Mouse (Mus musculus): Measurements from ENCODE around the gene Rpl38.

DNA sequence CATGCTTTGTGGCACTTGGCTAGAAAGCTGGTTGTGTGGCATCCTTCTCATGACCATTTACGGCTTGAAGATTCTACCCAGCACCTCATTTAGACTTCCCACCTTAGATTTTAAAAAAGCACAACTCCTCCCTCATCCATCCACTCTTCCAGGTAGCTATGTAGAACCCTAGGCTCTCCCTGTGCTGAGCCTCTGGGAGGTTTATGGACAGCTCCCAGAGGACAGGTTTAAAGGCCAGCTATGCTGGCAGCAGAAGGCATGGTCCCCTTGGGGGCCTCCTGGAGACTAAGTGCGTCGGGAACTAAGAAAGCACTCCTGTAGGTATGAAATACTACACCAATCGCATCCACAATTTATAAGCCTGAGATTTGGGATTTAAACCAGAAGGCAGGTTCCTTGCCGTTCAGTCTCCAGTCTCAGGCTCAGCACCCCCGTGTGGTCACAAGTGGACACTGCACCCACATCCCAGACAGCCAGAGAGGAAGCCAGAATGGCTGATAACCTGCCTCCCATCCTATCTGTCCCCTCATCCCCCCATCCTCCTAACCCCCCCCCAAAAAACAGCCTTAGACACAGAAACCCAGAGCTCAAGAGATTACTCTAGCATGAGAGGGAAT is 5.5 kb upstream of the Rpl38 start:
- peak; percentile 80 for TF ChIP-seq CTCF (IDR thresholded peaks at IDR 0.05; ENCODE audit: extremely low read depth, insufficient read depth, low read length)
- TF ChIP-seq POLR2A (IDR thresholded peaks at IDR 0.05; ENCODE audit: extremely low read depth, insufficient read depth, low read length) = no peak
